Mouse (Mus musculus): Measurements from ENCODE around the gene Dcaf10. TPM values are rescaled to one million over a fixed set of nuclear protein-coding genes. Genes with fewer than 3 reads are reported as not detected.

Dcaf10 gene
- polyA plus RNA-seq (2015; fragmentation: Nextera tagmentation; extraction: Ambion mirVana) = 12.9 and 13.0 TPM in 2 replicates

GRCm38 (mm10) chr4:45341669-45342249 is at the start of gene Dcaf10:
Gene Dcaf10, plus strand, starts transcription at chr4:45342101.

GRCm38 (mm10) chr4:45296662-45297564 is 45.0 kb upstream of the Dcaf10 start, which contains the start of gene Trmt10b:
Gene Trmt10b, plus strand, starts transcription at chr4:45297127.

GRCm38 (mm10) chr4:45342286-45343155 is 620 bp downstream of the Dcaf10 start, which contains the start of gene Exosc3:
Gene Exosc3, minus strand, starts transcription at chr4:45342732.

GRCm38 (mm10) chr4:45408427-45409132 is 66.7 kb downstream of the Dcaf10 start, which contains the start of gene Slc25a51:
Gene Slc25a51, minus strand, starts transcription at chr4:45408766.

Small RNA genes within 50 kb of the gene (microRNA-seq; reads per million reads assigned to microRNA genes)
- not detected for gene Gm25692 (ENCODE audit: borderline replicate concordance, insufficient number of aligned reads)

Other genes with a start within 250 kb of the Dcaf10 start
- gene Tomm5, start 234.0 kb upstream of the Dcaf10 start, polyA plus RNA-seq (2015; fragmentation: Nextera tagmentation; extraction: Ambion mirVana) = 310 and 567 TPM in 2 replicates
- 3.8 and 3.9 TPM in 2 replicates for gene Frmpd1, start 157.2 kb upstream of the Dcaf10 start, polyA plus RNA-seq (2015; fragmentation: Nextera tagmentation; extraction: Ambion mirVana)
- 17.1 and 18.2 TPM in 2 replicates for gene Trmt10b, start 45.0 kb upstream of the Dcaf10 start, polyA plus RNA-seq (2015; fragmentation: Nextera tagmentation; extraction: Ambion mirVana)
- 37.9 and 56.6 TPM in 2 replicates for gene Exosc3, start 631 bp downstream of the Dcaf10 start, polyA plus RNA-seq (2015; fragmentation: Nextera tagmentation; extraction: Ambion mirVana)
- gene Slc25a51, start 66.7 kb downstream of the Dcaf10 start, polyA plus RNA-seq (2015; fragmentation: Nextera tagmentation; extraction: Ambion mirVana) = 50.8 and 66.3 TPM in 2 replicates
- 6.0 and 10.5 TPM in 2 replicates for gene Shb, start 190.4 kb downstream of the Dcaf10 start, polyA plus RNA-seq (2015; fragmentation: Nextera tagmentation; extraction: Ambion mirVana)